Mouse (Mus musculus) stomach, postnatal 0 days (tissue): ENCODE measurements around the gene Misp. TPM values are rescaled to one million over a fixed set of nuclear protein-coding genes. Genes with fewer than 3 reads are reported as not detected.
A peak's percentile ranks its signal among the peaks of the same experiment; 100 is the strongest.

Source experiments
- ATAC-seq: fragments of 200-750 bp; cut with Nextera tagmentation; 2 replicates; pipeline ENCODE4 v1.8.0; 2017; ENCODE audit not compliant: low FRiP score, low TSS enrichment
- DNase-seq: peaks from one replicate; pipeline ENCODE4 v3.0.0-alpha.2; 2016; ENCODE audit warnings: low spot score
- H3K27ac ChIP-seq: fragments of 300-500 bp; sonication (generic); replicated peaks from 2 replicates; pipeline ENCODE4 v1.5.1; 2014; ENCODE audit warnings: mild to moderate bottlenecking, control low read depth
- H3K27me3 ChIP-seq: fragments of 300-500 bp; sonication (generic); 2 replicates; pipeline ENCODE4 v1.6.1; 2014; ENCODE audit warnings: low read length; ENCODE audit not compliant: control insufficient read depth, insufficient read depth
- H3K36me3 ChIP-seq: fragments of 300-500 bp; sonication (generic); 2 replicates; pipeline ENCODE4 v1.6.1; 2014; ENCODE audit warnings: low read length, mixed read lengths; ENCODE audit not compliant: control insufficient read depth, insufficient read depth
- H3K4me1 ChIP-seq: fragments of 300-500 bp; sonication (generic); replicated peaks from 2 replicates; pipeline ENCODE4 v1.6.1; 2014; ENCODE audit warnings: antibody characterized with exemption; ENCODE audit not compliant: control insufficient read depth, insufficient read depth
- H3K4me2 ChIP-seq: fragments of 300-500 bp; sonication (generic); replicated peaks from 2 replicates; pipeline ENCODE4 v1.6.1; 2014; ENCODE audit warnings: low read depth, mild to moderate bottlenecking, control low read depth, moderate library complexity
- H3K4me3 ChIP-seq: fragments of 300-500 bp; sonication (generic); 2 replicates; pipeline ENCODE4 v1.5.1; 2014; ENCODE audit warnings: low read depth, low read length, control low read depth
- H3K9ac ChIP-seq: fragments of 300-500 bp; sonication (generic); 2 replicates; pipeline ENCODE4 v1.6.1; 2014; ENCODE audit warnings: mild to moderate bottlenecking, low read length, control low read depth, mixed read lengths
- H3K9me3 ChIP-seq: fragments of 300-500 bp; sonication (generic); 2 replicates; pipeline ENCODE4 v1.6.1; 2016; ENCODE audit warnings: low read length; ENCODE audit not compliant: control insufficient read depth
- CTCF ChIP-seq: IDR thresholded peaks from 2 replicates; pipeline ENCODE4 v1.5.1; 2016; ENCODE audit warnings: antibody characterized with exemption, low read depth, mild to moderate bottlenecking, moderate library complexity
- EP300 ChIP-seq: optimal IDR thresholded peaks from 2 replicates; pipeline ENCODE3; 2016; ENCODE audit warnings: antibody characterized with exemption
- WGBS: fragments of 180-500 bp; shearing (Covaris S2); extraction: QIAGEN DNeasy Blood & Tissue Kit; methylation state at CpG from one replicate; pipeline ENCODE4 v1.1.7; 2014; 5-methylcytosine and 5-hydroxymethylcytosine counted together
- microRNA-seq: library from miRNA; unstranded; fragments of <30 nt; microRNA quantifications from one replicate; pipeline ENCODE4, GENCODE M21; 2016
- polyA plus RNA-seq: library from polyadenylated mRNA; unstranded; fragments of >200 nt; fragmentation: Nextera tagmentation; extraction: Ambion mirVana; gene quantifications from 2 replicates; pipeline ENCODE4 v1.2.1, GENCODE M21; 2015

The Misp gene
- polyA plus RNA-seq, 1 experiment from 2014 or later = 58.0 TPM

- no peaks in the 10 kb centered on the region for H3K9me3 ChIP-seq
- H3K4me2 ChIP-seq = peak overlapping the region; percentile 97
- ATAC-seq = no peak
- H3K4me1 ChIP-seq = no peaks in the 10 kb centered on the region
- peak overlapping the region; percentile 60 for H3K4me3 ChIP-seq
- DNase-seq = no peak
- WGBS = 2% methylated on average over 26 of the region's 26 CpGs
- TF ChIP-seq CTCF = no peak
- TF ChIP-seq EP300 = no peak
- no peak overlapping the region for H3K27ac ChIP-seq
- peak overlapping the region; percentile 71 for H3K9ac ChIP-seq
- H3K36me3 ChIP-seq = no peaks in the 10 kb centered on the region
- H3K27me3 ChIP-seq = no peaks in the 10 kb centered on the region
Measured at GRCm38 (mm10) chr10:79873715-79874289, 53.0 kb downstream of the Misp start.

GRCm38 (mm10) chr10:79874290-79874862, 53.6 kb downstream of the Misp start, which contains the start of the genes Prtn3 and Plppr3:
Prtn3 (plus strand) TSS chr10:79874476.
Plppr3 (minus strand) TSS chr10:79874634.
- Histone ChIP-seq H3K4me3 (peak within 1 kb of the TSS; percentile 60), H3K27ac (no peak within 1 kb of the TSS), H3K27me3 (no peaks in the 10 kb centered on the region), H3K9me3 (no peaks in the 10 kb centered on the region), H3K36me3 (no peaks in the 10 kb centered on the region), H3K9ac (peak within 1 kb of the TSS; percentile 71), H3K4me1 (no peaks in the 10 kb centered on the region), H3K4me2 (peak within 1 kb of the TSS; percentile 97)
- peak; percentile 46 for ATAC-seq
- WGBS = under 1% methylated on average over 53 of the region's 57 CpGs
- DNase-seq = no peak
- no peak for TF ChIP-seq EP300
- TF ChIP-seq CTCF = 0 out of 2 replicates have a peak, but pooled peaks have one; percentile 5

DNA sequence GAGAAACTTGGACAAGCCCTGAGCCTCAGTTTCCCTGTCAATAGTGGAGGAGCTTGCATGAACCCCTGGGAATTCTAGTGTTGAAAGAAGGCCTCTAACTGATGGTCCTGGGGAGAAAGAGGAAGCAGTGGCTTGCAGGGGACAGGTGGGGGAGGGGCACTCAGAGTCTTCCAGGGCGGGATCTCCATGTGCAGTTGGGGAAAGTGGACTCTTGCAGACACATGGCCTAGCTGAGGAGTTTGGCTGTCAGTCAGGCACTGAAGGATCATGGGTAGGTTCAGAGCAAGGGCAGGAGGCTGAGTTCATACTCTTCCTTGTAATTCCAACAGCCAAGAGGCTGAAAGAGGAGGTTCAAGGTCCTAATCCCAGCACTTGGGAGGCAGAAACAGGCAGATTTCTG, 56.4 kb downstream of the Misp start:
- no peak overlapping the region for H3K9ac ChIP-seq
- DNase-seq = no peak
- no peaks in the 10 kb centered on the region for H3K9me3 ChIP-seq
- H3K4me3 ChIP-seq = no peak overlapping the region
- H3K36me3 ChIP-seq = no peaks in the 10 kb centered on the region
- 72% methylated on average over 1 of the region's 1 CpGs for WGBS
- ATAC-seq = no peak
- no peaks in the 10 kb centered on the region for H3K27me3 ChIP-seq
- TF ChIP-seq CTCF = no peak
- TF ChIP-seq EP300 = no peak
- no peak overlapping the region for H3K27ac ChIP-seq
- H3K4me1 ChIP-seq = no peaks in the 10 kb centered on the region; the same call in 1 of the 2 replicates
- no peak overlapping the region for H3K4me2 ChIP-seq

DNA sequence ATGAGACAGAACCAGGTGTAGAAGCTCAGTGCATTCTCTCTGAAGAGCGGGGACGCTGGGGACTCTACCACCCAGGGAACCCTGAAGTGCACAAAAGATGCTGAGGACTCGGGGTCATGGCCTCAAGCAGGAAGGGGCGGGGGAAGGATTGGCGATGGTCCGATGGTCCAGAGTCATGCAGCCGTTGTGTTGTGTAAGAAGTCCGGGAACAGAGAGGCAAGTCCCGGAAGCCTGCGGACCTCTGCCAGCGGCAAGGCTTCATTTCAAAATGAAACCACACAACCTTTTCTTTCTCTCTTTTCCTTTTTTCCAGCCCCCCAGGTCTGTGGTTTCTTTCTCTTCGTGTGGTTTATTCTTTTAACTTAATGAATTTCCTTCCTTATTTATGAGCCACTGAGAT, 57.0 kb downstream of the Misp start:
- H3K27me3 ChIP-seq = no peaks in the 10 kb centered on the region
- H3K4me1 ChIP-seq = no peaks in the 10 kb centered on the region; the same call in 1 of the 2 replicates
- no peaks in the 10 kb centered on the region for H3K9me3 ChIP-seq
- no peaks in the 10 kb centered on the region for H3K36me3 ChIP-seq
- ATAC-seq = no peak
- no peak overlapping the region for H3K4me3 ChIP-seq
- no peak overlapping the region for H3K4me2 ChIP-seq
- WGBS = 50% methylated on average over 12 of the region's 12 CpGs
- TF ChIP-seq CTCF (no peak), EP300 (no peak)
- H3K9ac ChIP-seq = no peak overlapping the region
- no peak for DNase-seq
- no peak overlapping the region for H3K27ac ChIP-seq

GRCm38 (mm10) chr10:79879527-79879926, 58.7 kb downstream of the Misp start:
- TF ChIP-seq CTCF = no peak
- TF ChIP-seq EP300 = no peak
- DNase-seq (no peak), ATAC-seq (no peak)
- Histone ChIP-seq H3K36me3 (no peaks in the 10 kb centered on the region), H3K9ac (no peak overlapping the region), H3K27me3 (no peaks in the 10 kb centered on the region), H3K9me3 (no peaks in the 10 kb centered on the region), H3K4me2 (no peak overlapping the region), H3K4me1 (no peaks in the 10 kb centered on the region; the same call in none of the 2 replicates), H3K4me3 (no peak overlapping the region), H3K27ac (no peak overlapping the region)
- 40% methylated on average over 3 of the region's 3 CpGs for WGBS

Small RNA genes within 50 kb of the gene (microRNA-seq; reads per million reads assigned to microRNA genes)
- gene Mir6910 = not detected

Other genes starting within 250 kb of the Misp start
- gene Theg, start 233.7 kb upstream of the Misp start, polyA plus RNA-seq = not detected in 2 replicates
- gene C2cd4c, start 207.0 kb upstream of the Misp start, polyA plus RNA-seq = 0.02 and 0.07 TPM in 2 replicates
- gene Shc2, start 183.1 kb upstream of the Misp start, polyA plus RNA-seq = 2.7 and 3.3 TPM in 2 replicates
- gene Odf3l2, start 175.3 kb upstream of the Misp start, polyA plus RNA-seq = not detected in 2 replicates
- gene Madcam1, start 156.4 kb upstream of the Misp start, polyA plus RNA-seq = 17.6 and 22.2 TPM in 2 replicates
- 50.3 and 51.0 TPM in 2 replicates for gene Tpgs1, start 151.6 kb upstream of the Misp start, polyA plus RNA-seq
- 85.3 and 86.9 TPM in 2 replicates for gene Cdc34, start 138.8 kb upstream of the Misp start, polyA plus RNA-seq
- gene Gzmm, start 132.0 kb upstream of the Misp start, polyA plus RNA-seq = 0.62 and 0.83 TPM in 2 replicates
- gene Bsg, start 116.5 kb upstream of the Misp start, polyA plus RNA-seq = 1,012 and 1,042 TPM in 2 replicates
- gene Hcn2, start 104.4 kb upstream of the Misp start, polyA plus RNA-seq = 0.28 and 0.38 TPM in 2 replicates
- gene Polrmt, start 74.4 kb upstream of the Misp start, polyA plus RNA-seq = 16.5 and 20.6 TPM in 2 replicates
- gene Fgf22, start 65.9 kb upstream of the Misp start, polyA plus RNA-seq = 13.5 and 14.9 TPM in 2 replicates
- gene Rnf126, start 54.0 kb upstream of the Misp start, polyA plus RNA-seq = 60.0 and 68.6 TPM in 2 replicates
- 14.1 and 17.6 TPM in 2 replicates for gene Fstl3, start 43.7 kb upstream of the Misp start, polyA plus RNA-seq
- 0.04 and 0.15 TPM in 2 replicates for gene Prss57, start 30.0 kb upstream of the Misp start, polyA plus RNA-seq
- 27.8 and 29.1 TPM in 2 replicates for gene Palm, start 27.4 kb upstream of the Misp start, polyA plus RNA-seq
- 99.3 and 103 TPM in 2 replicates for gene Ptbp1, start 33.4 kb downstream of the Misp start, polyA plus RNA-seq
- 0.86 and 0.87 TPM in 2 replicates for gene Prtn3, start 53.5 kb downstream of the Misp start, polyA plus RNA-seq
- 5.5 and 7.0 TPM in 2 replicates for gene Plppr3, start 53.6 kb downstream of the Misp start, polyA plus RNA-seq
- 0.30 and 0.55 TPM in 2 replicates for gene Elane, start 65.3 kb downstream of the Misp start, polyA plus RNA-seq
- gene Cfd, start 69.9 kb downstream of the Misp start, polyA plus RNA-seq = not detected in 2 replicates
- 25.6 and 29.7 TPM in 2 replicates for gene Med16, start 87.9 kb downstream of the Misp start, polyA plus RNA-seq
- 8.9 and 18.0 TPM in 2 replicates for gene Gm26602, start 89.9 kb downstream of the Misp start, polyA plus RNA-seq
- gene Kiss1r, start 96.0 kb downstream of the Misp start, polyA plus RNA-seq = 0.79 and 0.99 TPM in 2 replicates
- 160 and 174 TPM in 2 replicates for gene R3hdm4, start 100.2 kb downstream of the Misp start, polyA plus RNA-seq
- 3.2 and 3.5 TPM in 2 replicates for gene Arid3a, start 106.1 kb downstream of the Misp start, polyA plus RNA-seq
- gene Wdr18, start 139.2 kb downstream of the Misp start, polyA plus RNA-seq = 46.9 and 50.3 TPM in 2 replicates
- 0.17 and 0.18 TPM in 2 replicates for gene Grin3b, start 149.7 kb downstream of the Misp start, polyA plus RNA-seq
- gene Tmem259, start 163.3 kb downstream of the Misp start, polyA plus RNA-seq = 18.5 and 19.1 TPM in 2 replicates
- gene Cnn2, start 167.6 kb downstream of the Misp start, polyA plus RNA-seq = 236 and 245 TPM in 2 replicates
- 2.6 and 3.2 TPM in 2 replicates for gene Abca7, start 175.5 kb downstream of the Misp start, polyA plus RNA-seq
- gene Arhgap45, start 195.7 kb downstream of the Misp start, polyA plus RNA-seq = 2.0 TPM in 2 replicates
- 121 and 122 TPM in 2 replicates for gene Polr2e, start 218.8 kb downstream of the Misp start, polyA plus RNA-seq
- 435 and 445 TPM in 2 replicates for gene Gpx4, start 226.2 kb downstream of the Misp start, polyA plus RNA-seq